Mouse (Mus musculus) forebrain, embryonic 10.5 days (tissue): ENCODE measurements around the gene Gp2. TPM values are rescaled to one million over a fixed set of nuclear protein-coding genes. Genes with fewer than 3 reads are reported as not detected.

Source experiments
- DNase-seq: peaks from one replicate; pipeline ENCODE4 v3.0.0-alpha.2; 2017; ENCODE audit warnings: low spot score; ENCODE audit errors: extremely low spot score
- H3K27ac ChIP-seq: fragments of 300-500 bp; sonication (generic); 2 replicates; pipeline ENCODE4 v1.5.1; 2016; ENCODE audit warnings: mild to moderate bottlenecking
- H3K27me3 ChIP-seq: fragments of 300-500 bp; sonication (generic); 2 replicates; pipeline ENCODE4 v1.6.1; 2016; ENCODE audit warnings: mild to moderate bottlenecking; ENCODE audit not compliant: poor library complexity, severe bottlenecking
- H3K36me3 ChIP-seq: fragments of 300-500 bp; sonication (generic); replicated peaks from 2 replicates; pipeline ENCODE4 v1.6.1; 2016; ENCODE audit warnings: mild to moderate bottlenecking, moderate library complexity
- H3K4me1 ChIP-seq: fragments of 300-500 bp; sonication (generic); 2 replicates; pipeline ENCODE4 v1.6.1; 2016
- H3K4me3 ChIP-seq: fragments of 300-500 bp; sonication (generic); 2 replicates; pipeline ENCODE4 v1.5.1; 2016; ENCODE audit warnings: mild to moderate bottlenecking, moderate library complexity
- H3K9me3 ChIP-seq: fragments of 300-500 bp; sonication (generic); 2 replicates; pipeline ENCODE4 v1.6.1; 2016; ENCODE audit warnings: mild to moderate bottlenecking, moderate library complexity
- WGBS: fragments of 180-500 bp; shearing (Covaris S2); methylation state at CpG from one replicate; pipeline ENCODE4 v1.1.7; 2016; 5-methylcytosine and 5-hydroxymethylcytosine counted together
- polyA plus RNA-seq: library from polyadenylated mRNA; unstranded; fragments of >200 nt; fragmentation: Nextera tagmentation; extraction: Ambion mirVana; gene quantifications from 2 replicates; pipeline ENCODE4 v1.2.1, GENCODE M21; 2016

Gene Gp2
- polyA plus RNA-seq = not detected in 2 replicates

DNA sequence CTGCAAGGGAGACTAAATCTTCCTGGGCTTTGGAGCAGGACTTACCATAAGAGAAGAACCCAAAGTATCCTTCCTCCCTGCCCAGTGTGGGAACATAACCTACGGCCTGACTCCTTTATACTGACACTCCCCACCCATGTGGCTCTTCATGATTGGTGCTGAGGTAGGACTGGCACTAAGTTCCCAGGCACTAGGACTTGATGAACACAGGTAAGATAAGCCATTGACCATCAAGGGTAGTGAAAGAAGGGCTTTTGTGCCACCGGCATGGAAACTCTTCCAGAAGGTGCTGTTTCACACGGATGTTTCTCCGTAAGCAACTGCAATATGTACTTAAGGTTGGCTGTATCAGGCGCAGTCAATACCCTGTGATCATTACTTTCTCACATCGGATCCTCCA lies at the start of gene Gp2:
Gene Gp2, minus strand, starts transcription at position 101 of the 400 bp plus-strand sequence.
- no peaks in the 10 kb centered on the region for H3K27me3 ChIP-seq
- no peak within 1 kb of the TSS for H3K27ac ChIP-seq
- no peaks in the 10 kb centered on the region for H3K36me3 ChIP-seq
- no peaks in the 10 kb centered on the region for H3K9me3 ChIP-seq
- peaks cover 15% of the 10 kb centered on the region for H3K4me1 ChIP-seq
- H3K4me3 ChIP-seq = no peak within 1 kb of the TSS
- DNase-seq = no peak
- 92% methylated on average over 6 of the region's 6 CpGs for WGBS

DNA sequence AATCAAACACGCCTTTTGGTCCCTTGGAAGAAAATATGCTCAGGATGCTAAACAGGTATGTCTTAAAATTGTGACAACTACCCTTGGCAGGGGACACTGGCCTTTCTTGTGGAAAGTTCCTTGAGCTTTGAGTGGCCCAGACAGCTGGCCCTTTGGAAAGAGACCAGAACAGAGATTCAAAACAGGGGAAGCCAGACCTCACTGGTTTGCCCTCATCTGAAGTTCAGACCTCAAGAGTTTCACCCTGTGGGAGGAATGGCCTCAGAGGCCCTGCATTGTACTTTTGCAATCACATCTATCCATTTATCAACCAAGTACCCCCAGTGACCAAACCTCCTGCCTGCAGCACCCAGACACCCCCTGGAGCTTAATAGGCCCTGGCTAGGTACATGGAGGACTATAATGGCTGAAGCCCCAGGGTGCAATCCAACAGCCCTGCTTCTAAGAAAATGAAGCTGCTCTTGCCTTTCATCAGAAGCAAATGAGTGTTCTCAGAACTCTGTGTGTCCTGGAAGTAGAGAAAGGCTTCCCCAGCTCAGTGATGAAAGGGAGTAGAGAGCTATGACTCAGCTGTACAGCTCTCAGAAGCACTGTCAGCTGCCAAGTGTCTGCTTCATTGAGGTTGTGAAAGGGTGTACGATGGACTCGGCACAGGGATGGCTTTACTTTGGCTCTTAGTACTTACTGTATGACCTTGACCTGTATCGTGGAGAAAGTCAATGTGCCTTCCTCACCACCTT lies 31.1 kb upstream of the Gp2 start:
- 92% methylated on average over 4 of the region's 4 CpGs for WGBS
- H3K27ac ChIP-seq = no peak overlapping the region
- no peaks in the 10 kb centered on the region for H3K36me3 ChIP-seq
- H3K4me1 ChIP-seq = no peaks in the 10 kb centered on the region
- DNase-seq = no peak
- H3K9me3 ChIP-seq = no peaks in the 10 kb centered on the region
- H3K4me3 ChIP-seq = no peak overlapping the region
- H3K27me3 ChIP-seq = no peaks in the 10 kb centered on the region

DNA sequence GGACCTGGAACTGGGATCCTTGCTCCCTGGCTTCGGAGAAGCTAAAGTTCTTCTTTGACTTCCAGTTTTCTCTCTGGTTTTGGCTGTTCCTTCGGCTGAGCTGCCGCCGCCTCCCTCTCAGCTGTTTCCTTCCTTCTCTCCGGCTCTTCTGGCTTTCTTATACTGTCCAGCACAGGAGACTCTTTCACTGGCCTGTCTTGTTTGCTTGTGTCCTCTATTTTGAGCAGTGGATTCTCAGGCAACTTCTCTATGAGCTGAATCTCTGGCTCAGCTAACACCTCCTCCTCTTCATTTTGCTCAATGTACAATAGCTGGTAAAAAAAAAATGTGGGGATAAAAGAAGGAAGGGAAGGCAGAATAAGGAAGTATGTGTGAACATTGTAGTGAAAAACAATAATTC lies 27.6 kb upstream of the Gp2 start:
- no peaks in the 10 kb centered on the region for H3K27me3 ChIP-seq
- H3K36me3 ChIP-seq = no peaks in the 10 kb centered on the region
- H3K4me1 ChIP-seq = no peaks in the 10 kb centered on the region
- no peak overlapping the region for H3K27ac ChIP-seq
- H3K4me3 ChIP-seq = no peak overlapping the region
- H3K9me3 ChIP-seq = no peaks in the 10 kb centered on the region
- WGBS = 92% methylated on average over 5 of the region's 5 CpGs
- DNase-seq = no peak

DNA sequence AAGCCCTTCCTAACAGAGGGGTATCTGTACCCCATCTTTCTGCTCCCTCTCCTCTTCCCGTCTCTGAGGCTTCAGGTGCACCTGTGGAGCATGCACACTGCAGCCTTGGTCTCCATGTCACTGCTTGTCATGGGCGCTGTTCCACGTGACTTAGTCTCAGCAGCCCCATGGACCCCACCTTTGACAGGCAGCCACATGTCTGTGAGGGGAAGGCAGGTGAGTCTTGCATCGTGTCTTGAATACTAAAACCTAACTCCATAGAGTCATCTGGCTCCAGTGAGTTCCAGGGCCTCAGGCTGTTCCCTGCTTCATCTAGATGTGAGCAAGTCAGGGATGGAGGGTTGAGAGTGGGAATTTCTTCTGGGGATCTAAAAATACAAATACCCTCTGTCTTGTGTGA lies 25.1 kb upstream of the Gp2 start:
- Histone ChIP-seq H3K9me3 (no peaks in the 10 kb centered on the region), H3K36me3 (no peaks in the 10 kb centered on the region), H3K4me1 (no peaks in the 10 kb centered on the region), H3K27ac (no peak overlapping the region), H3K27me3 (no peaks in the 10 kb centered on the region), H3K4me3 (no peak overlapping the region)
- WGBS = 92% methylated on average over 4 of the region's 4 CpGs
- no peak for DNase-seq

DNA sequence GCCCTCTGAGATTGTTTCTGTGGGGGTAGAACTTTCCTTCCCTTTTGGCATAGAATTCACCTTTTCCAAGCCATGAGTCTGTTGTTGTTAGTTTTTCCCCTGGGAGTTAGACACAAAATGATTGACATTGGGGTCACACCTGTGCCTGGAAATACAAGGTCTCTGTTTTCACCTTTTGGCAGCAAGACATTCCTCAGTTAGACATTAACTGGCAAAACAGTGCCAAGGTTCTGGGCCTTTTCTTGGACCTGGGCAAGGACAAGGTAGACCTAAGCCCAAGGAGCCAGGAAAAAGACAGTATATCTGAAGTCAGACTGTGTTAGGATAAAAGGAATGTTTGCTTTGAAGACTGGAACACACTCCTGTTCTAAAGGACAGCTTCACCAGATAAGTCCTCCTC lies 20.2 kb upstream of the Gp2 start, which contains the start of gene Umod:
Gene Umod, minus strand, starts transcription at position 27 of the 400 bp plus-strand sequence.
- no peak within 1 kb of the TSS for H3K4me3 ChIP-seq
- DNase-seq = no peak
- H3K27ac ChIP-seq = no peak within 1 kb of the TSS
- H3K4me1 ChIP-seq = no peaks in the 10 kb centered on the region
- no peaks in the 10 kb centered on the region for H3K9me3 ChIP-seq
- no peaks in the 10 kb centered on the region for H3K36me3 ChIP-seq
- no peaks in the 10 kb centered on the region for H3K27me3 ChIP-seq

DNA sequence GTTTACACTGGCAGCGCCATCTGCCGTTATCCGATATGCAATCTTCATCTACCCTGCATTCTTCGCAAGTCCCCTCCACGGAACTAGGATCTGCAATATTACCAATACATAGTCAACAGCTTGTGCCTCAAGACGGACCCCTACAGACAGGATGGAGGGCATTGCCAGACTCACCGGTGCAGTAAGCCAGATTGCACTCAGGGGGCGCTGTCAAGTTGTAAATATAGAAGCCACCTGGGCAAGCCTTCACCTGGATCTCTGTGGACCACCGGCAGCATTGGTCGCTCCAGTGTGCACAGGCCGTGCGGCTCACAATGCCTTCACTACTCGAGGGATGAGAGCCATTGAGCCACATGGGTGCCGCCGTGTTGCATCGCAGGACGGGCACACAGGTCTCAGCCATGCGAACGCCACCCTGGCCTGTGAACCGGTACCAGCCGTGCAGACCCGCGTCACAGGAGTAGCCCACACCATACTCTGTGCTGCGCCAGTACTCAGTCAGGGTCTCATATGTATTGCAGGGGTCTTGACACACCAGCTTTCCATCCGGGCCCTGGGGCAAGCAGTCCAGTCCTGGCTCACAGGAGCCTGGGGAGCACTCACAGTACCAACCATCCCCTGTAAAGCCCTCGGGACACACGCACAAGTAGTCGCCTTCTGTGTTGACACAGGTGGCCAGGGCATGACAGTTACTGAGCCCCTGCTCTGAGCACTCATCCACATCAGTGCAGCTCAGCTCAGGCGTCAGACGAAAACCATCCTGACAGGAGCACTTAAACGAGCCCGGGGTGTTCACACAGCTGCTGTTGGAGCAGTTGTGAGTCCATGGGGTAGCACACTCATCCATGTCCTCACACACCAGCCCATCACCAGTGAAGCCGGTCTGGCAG lies 17.7 kb upstream of the Gp2 start:
- no peak overlapping the region for H3K27ac ChIP-seq
- no peak for DNase-seq
- 81% methylated on average over 33 of the region's 33 CpGs for WGBS
- no peaks in the 10 kb centered on the region for H3K4me1 ChIP-seq
- no peaks in the 10 kb centered on the region for H3K36me3 ChIP-seq
- H3K4me3 ChIP-seq = no peak overlapping the region
- H3K9me3 ChIP-seq = no peaks in the 10 kb centered on the region
- H3K27me3 ChIP-seq = no peaks in the 10 kb centered on the region

DNA sequence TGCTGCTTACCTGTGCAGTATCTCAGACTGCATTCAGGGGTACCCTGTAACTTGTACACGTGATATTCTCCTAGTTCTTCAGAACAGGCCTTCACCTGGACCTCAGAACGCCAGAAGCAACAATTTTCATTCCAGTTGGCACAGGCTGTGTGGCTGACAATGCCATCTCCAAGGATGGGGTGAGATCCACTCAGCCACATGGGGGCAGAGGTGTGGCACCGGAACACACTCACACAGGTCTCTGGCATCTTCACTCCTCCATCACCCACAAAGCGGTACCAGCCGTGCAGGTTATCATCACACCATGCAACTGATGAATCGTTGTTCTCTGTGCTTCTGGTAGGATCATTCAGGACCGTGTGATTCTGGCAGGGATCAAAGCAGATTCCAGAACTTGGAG lies 4.9 kb downstream of the Gp2 start:
- Histone ChIP-seq H3K36me3 (no peaks in the 10 kb centered on the region), H3K27me3 (no peaks in the 10 kb centered on the region), H3K9me3 (no peaks in the 10 kb centered on the region), H3K4me3 (no peak overlapping the region), H3K4me1 (peaks cover 10% of the 10 kb centered on the region), H3K27ac (no peak overlapping the region)
- DNase-seq = no peak
- WGBS = 86% methylated on average over 7 of the region's 7 CpGs

DNA sequence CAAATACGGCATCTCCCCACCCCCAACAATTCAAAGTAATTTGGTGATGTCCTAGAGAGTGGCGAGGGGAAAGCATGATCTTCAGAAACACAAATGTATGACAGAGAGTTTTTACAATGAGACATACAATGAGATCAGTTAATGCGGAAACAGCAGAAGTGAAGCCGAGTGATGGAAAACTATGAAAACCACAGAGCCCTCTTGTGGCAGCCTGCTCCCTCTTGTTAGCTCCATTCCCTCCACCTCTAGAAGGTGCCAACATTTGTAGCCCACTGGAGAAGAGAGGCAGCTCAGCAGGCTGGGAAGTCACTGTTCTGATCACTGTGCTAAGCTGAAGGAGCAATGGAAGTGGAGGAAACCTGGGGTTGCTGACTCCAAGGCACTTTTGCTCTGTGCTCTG lies 15.2 kb downstream of the Gp2 start:
- Histone ChIP-seq H3K36me3 (no peaks in the 10 kb centered on the region), H3K4me1 (no peaks in the 10 kb centered on the region), H3K27ac (no peak overlapping the region), H3K9me3 (no peaks in the 10 kb centered on the region), H3K27me3 (no peaks in the 10 kb centered on the region), H3K4me3 (no peak overlapping the region)
- WGBS = 75% methylated on average over 4 of the region's 4 CpGs
- DNase-seq = no peak

DNA sequence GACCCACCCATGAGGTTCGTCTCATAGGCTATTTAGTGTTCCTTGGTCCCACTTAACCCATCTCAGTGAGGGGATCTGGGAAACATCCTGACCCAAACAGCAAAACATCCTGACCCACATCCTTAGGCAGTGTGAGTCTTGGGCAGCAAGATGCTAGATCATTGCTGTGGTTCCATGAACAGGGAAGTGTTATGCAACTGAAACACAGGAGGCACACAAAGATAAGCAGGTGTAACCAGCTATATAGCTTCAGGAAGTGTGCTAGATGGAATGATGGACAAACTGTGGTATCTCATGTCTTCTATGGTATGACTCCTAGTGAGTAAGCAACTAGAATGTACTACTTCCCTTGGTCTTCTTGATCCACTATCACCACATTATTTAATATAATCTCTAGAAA lies 17.1 kb downstream of the Gp2 start:
- WGBS = 73% methylated on average over 1 of the region's 1 CpGs
- Histone ChIP-seq H3K9me3 (no peaks in the 10 kb centered on the region), H3K4me1 (no peaks in the 10 kb centered on the region), H3K27me3 (no peaks in the 10 kb centered on the region), H3K4me3 (no peak overlapping the region), H3K27ac (no peak overlapping the region), H3K36me3 (no peaks in the 10 kb centered on the region)
- no peak for DNase-seq

DNA sequence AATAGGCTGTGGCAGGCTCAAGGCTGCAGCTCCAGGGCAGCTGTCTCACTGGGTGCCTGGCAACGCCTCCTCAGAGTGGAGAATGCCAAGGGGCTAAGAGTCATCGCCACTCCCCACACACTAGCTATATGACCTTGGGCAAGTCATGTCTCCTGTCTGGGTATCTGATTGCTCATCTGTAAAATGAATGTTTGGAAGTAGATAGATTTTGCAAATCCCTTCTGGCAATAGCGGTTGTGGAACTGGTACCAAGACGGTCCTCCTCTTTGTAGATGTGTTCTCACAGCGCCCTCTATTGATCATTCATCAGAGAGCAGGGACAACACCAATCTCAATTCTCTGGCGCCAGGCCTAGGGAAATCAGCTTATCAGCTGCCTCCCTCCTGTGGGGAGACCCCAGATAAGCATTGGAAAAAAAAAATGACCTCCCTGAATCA lies 31.9 kb downstream of the Gp2 start:
- H3K27me3 ChIP-seq = no peaks in the 10 kb centered on the region
- no peaks in the 10 kb centered on the region for H3K9me3 ChIP-seq
- DNase-seq = peak; percentile 59
- H3K36me3 ChIP-seq = no peaks in the 10 kb centered on the region
- H3K4me1 ChIP-seq = no peaks in the 10 kb centered on the region
- H3K27ac ChIP-seq = no peak overlapping the region
- H3K4me3 ChIP-seq = no peak overlapping the region
- 17% methylated on average over 6 of the region's 6 CpGs for WGBS

DNA sequence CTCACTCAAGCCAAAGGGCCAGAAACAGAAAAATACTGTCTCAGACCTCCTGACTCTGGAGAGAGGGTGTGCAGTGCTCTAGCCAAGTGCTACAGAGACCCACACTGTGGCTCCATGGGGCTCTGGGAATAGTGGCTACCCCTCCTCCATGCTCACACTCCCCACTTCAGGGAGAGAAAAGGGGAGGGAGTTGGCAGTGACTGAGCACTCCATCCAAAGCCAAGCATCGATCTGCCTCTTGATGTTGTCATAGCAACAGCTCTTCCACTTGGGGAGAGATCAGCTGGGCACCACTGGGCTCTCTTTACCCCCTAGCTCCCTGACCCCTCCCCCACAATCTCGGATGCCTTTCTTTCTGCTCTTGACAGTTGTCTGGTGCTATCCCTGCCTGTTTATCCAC lies 38.4 kb downstream of the Gp2 start:
- Histone ChIP-seq H3K4me3 (no peak overlapping the region), H3K4me1 (peaks cover 8% of the 10 kb centered on the region), H3K27ac (no peak overlapping the region), H3K9me3 (no peaks in the 10 kb centered on the region), H3K27me3 (no peaks in the 10 kb centered on the region), H3K36me3 (no peaks in the 10 kb centered on the region)
- WGBS = 14% methylated on average over 2 of the region's 2 CpGs
- DNase-seq = no peak

DNA sequence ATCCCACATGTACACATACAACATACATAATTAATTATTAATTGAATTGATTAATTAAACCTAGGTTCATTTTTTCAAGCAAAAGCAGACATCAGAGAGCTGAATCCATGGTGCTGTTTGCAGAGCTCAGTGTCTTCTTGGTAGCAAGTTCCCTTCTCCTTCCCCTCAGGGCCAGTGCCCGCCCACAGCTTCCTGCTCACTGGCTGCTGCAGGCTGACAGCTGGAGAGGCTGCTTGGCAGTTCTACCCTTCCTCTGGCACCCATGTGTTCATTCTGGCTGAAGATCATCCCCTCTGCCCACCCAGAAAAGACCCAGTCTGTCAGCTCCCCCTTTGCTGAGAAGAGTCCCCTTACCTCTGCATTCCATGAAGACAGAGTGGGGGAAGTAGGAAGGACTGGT lies 40.6 kb downstream of the Gp2 start:
- Histone ChIP-seq H3K36me3 (no peaks in the 10 kb centered on the region), H3K27me3 (no peaks in the 10 kb centered on the region), H3K4me1 (peaks cover 8% of the 10 kb centered on the region), H3K4me3 (no peak overlapping the region), H3K27ac (no peak overlapping the region), H3K9me3 (no peaks in the 10 kb centered on the region)
- no peak for DNase-seq
- WGBS = 79% methylated on average over 1 of the region's 1 CpGs

DNA sequence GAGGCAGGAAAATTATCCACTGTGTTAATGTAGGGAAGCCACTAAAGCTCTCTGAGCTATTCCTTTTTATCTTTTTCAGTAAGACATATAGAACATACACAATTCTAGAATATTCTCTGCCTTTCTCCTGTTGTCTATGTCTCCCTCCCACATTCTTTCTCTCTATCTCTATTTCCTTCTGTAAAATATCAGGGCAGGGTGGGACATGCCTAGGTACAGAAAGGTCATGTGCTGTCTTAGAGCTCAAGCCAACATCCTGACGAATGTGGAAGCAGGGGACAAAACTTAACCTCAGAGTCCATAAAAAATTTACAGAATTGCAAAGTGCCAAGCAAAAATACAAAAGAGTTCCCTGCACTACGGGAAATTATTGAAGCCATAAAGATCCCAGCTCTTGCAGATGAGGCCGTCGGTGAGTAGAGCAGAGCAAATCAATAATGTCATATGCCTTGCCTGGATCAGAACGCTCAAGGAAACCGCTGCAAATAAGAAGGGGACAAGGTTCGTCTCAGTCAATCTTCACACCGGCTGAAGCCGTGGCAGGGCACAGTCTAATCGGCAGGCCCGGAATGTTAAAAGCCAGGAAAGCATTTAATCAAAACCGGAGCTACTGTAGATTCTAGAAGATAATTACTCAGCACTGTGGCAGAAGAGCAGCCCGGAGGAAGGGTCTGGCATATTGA lies 64.9 kb downstream of the Gp2 start:
- no peak overlapping the region for H3K27ac ChIP-seq
- H3K36me3 ChIP-seq = no peaks in the 10 kb centered on the region
- H3K9me3 ChIP-seq = no peaks in the 10 kb centered on the region
- no peak for DNase-seq
- H3K27me3 ChIP-seq = no peaks in the 10 kb centered on the region
- 91% methylated on average over 13 of the region's 13 CpGs for WGBS
- no peaks in the 10 kb centered on the region for H3K4me1 ChIP-seq
- no peak overlapping the region for H3K4me3 ChIP-seq
